Mouse (Mus musculus): Measurements from ENCODE around the gene Lmnb2.

DNA sequence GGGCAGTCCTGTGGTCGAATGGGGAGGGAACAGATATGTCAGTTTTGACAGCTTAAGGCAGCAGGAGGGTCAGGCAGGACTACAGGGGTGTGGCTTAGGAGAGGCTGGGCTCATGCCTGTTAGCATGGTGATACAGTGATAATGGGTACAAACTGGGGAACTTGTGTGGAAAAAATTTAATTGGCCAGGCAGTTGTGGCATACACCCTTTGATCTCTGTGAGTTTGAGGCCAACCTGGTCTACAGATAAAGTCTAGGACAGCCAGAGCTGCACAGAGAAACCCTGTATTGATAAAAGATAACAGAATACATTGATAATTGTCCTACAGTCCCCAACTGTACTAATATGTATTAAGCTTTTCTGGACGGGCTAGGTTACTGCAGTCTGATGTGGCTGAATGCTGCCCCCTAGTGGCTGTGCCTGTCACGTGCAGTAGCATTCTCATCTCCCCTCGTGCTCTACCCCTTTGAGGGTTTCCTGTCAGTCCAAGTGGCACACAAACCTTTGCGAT is 37.9 kb downstream of the Lmnb2 start:
- no peak for TF ChIP-seq TAL1 (conservative IDR thresholded peaks at IDR 0.05; ENCODE audit: low read depth, low read length)
- peak; percentile 96 for TF ChIP-seq CTCF (IDR thresholded peaks at IDR 0.05; ENCODE audit: low read depth, low read length)

Measured in G1E (cell line).